In the genomic region with DNA sequence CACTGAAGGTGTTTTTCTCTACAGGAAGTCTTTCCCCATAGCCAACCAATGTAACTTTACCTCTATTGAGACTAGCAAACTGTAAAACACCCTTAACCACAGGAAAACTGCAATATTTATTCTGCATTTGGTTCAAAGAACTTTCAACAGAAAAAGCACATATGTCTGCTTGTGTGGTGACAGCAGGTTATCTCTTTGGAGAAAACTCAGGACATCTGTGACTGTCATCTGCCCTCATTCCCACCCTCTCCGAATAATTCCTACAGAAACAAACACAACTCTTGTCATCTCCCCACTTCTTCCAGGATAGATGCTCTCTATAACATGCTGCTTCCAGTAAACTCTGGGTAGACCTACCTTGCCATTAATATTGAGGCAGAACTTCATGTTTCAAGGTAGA, we compare ENCODE assay signal across 14 mouse cellular contexts.
"Had no signal": no experiment of that assay in that cellular context is flagged by ENCODE, and none has a peak within 500 bp of the region (broad histone marks: within the 10 kb centered on the region; RNA-seq: fewer than 3 reads in every experiment).

No protein-coding gene starts in this region.

- H3K4me1 ChIP-seq: kidney, embryonic 15.5 days; limb, embryonic 12.5 days; liver, embryonic 13.5 days; midbrain, embryonic 13.5 days; neural tube, embryonic 15.5 days had no signal

- DNase-seq: kidney, adult 11 months; kidney, postnatal 14 days; liver; liver, embryonic 13.5 days; lung, adult 18-20 months; lung, postnatal 36 days; right cerebral cortex, adult 18-20 months; thymus, postnatal 4 days had no signal

- H3K9ac ChIP-seq: kidney, embryonic 15.5 days; limb, embryonic 12.5 days; liver, embryonic 13.5 days; midbrain, embryonic 13.5 days; neural tube, embryonic 15.5 days had no signal

- ATAC-seq: midbrain, embryonic 13.5 days had no signal

- H3K9me3 ChIP-seq: kidney, embryonic 15.5 days; limb, embryonic 12.5 days; liver, embryonic 13.5 days; midbrain, embryonic 13.5 days; neural tube, embryonic 15.5 days had no signal

- H3K4me3 ChIP-seq: kidney, embryonic 15.5 days; limb, embryonic 12.5 days; liver, embryonic 13.5 days; midbrain, embryonic 13.5 days; myocyte; neural tube, embryonic 15.5 days had no signal

- H3K27ac ChIP-seq: kidney, embryonic 15.5 days; limb, embryonic 12.5 days; liver, embryonic 13.5 days; midbrain, embryonic 13.5 days; neural tube, embryonic 15.5 days; stomach, postnatal 0 days had no signal

- H3K27me3 ChIP-seq: kidney, embryonic 15.5 days; limb, embryonic 12.5 days; liver, embryonic 13.5 days; midbrain, embryonic 13.5 days; neural tube, embryonic 15.5 days had no signal

- H3K36me3 ChIP-seq: kidney, embryonic 15.5 days; limb, embryonic 12.5 days; liver, embryonic 13.5 days; midbrain, embryonic 13.5 days; neural tube, embryonic 15.5 days had no signal

- H3K4me2 ChIP-seq: kidney, embryonic 15.5 days; limb, embryonic 12.5 days; liver, embryonic 13.5 days; midbrain, embryonic 13.5 days; neural tube, embryonic 15.5 days had no signal
